Mouse (Mus musculus) lung, postnatal 0 days (tissue): Measurements from ENCODE around the gene Robo2. TPM values are rescaled to one million over a fixed set of nuclear protein-coding genes. Genes with fewer than 3 reads are reported as not detected.
A peak's percentile ranks its signal among the peaks of the same experiment; 100 is the strongest.

Experiments used
- ATAC-seq: fragments of 200-750 bp; cut with Nextera tagmentation; 2 replicates; pipeline ENCODE4 v1.8.0; 2017; ENCODE audit warnings: moderate library complexity
- DNase-seq: peaks from one replicate; pipeline ENCODE4 v3.0.0-alpha.2; 2016; ENCODE audit warnings: low spot score
- H3K27ac ChIP-seq: fragments of 300-500 bp; sonication (generic); 2 replicates; pipeline ENCODE4 v1.5.1; 2014; ENCODE audit warnings: antibody characterized with exemption, mild to moderate bottlenecking, low read length, mixed read lengths
- H3K27me3 ChIP-seq: fragments of 300-500 bp; sonication (generic); replicated peaks from 2 replicates; pipeline ENCODE4 v1.6.1; 2014; ENCODE audit warnings: low read length, mixed read lengths; ENCODE audit not compliant: insufficient read depth
- H3K36me3 ChIP-seq: fragments of 300-500 bp; sonication (generic); 2 replicates; pipeline ENCODE4 v1.6.1; 2014; ENCODE audit warnings: low read length, mixed read lengths; ENCODE audit not compliant: insufficient read depth
- H3K4me1 ChIP-seq: fragments of 300-500 bp; sonication (generic); 2 replicates; pipeline ENCODE4 v1.6.1; 2014; ENCODE audit warnings: antibody characterized with exemption, low read depth, low read length, mixed read lengths; ENCODE audit not compliant: insufficient read depth
- H3K4me2 ChIP-seq: fragments of 300-500 bp; sonication (generic); replicated peaks from 2 replicates; pipeline ENCODE4 v1.6.1; 2014; ENCODE audit warnings: low read depth, mild to moderate bottlenecking, low read length, moderate library complexity, mixed read lengths
- H3K4me3 ChIP-seq: fragments of 300-500 bp; sonication (generic); 2 replicates; pipeline ENCODE4 v1.5.1; 2014; ENCODE audit warnings: low read depth, low read length
- H3K9ac ChIP-seq: fragments of 300-500 bp; sonication (generic); replicated peaks from 2 replicates; pipeline ENCODE4 v1.6.1; 2014; ENCODE audit warnings: low read depth, mild to moderate bottlenecking
- H3K9me3 ChIP-seq: fragments of 300-500 bp; sonication (generic); 2 replicates; pipeline ENCODE4 v1.6.1; 2016; ENCODE audit warnings: low read length, mixed read lengths
- CTCF ChIP-seq: IDR thresholded peaks from 2 replicates; pipeline ENCODE4 v1.5.1; 2016; ENCODE audit warnings: antibody characterized with exemption, mild to moderate bottlenecking
- EP300 ChIP-seq: IDR thresholded peaks from 2 replicates; pipeline ENCODE4 v1.6.1; 2016; ENCODE audit warnings: antibody characterized with exemption, mild to moderate bottlenecking, control low read depth
- WGBS: fragments of 180-500 bp; shearing (Covaris S2); extraction: QIAGEN DNeasy Blood & Tissue Kit; methylation state at CpG from one replicate; pipeline ENCODE4 v1.1.7; 2014; 5-methylcytosine and 5-hydroxymethylcytosine counted together
- polyA plus RNA-seq: library from polyadenylated mRNA; unstranded; fragments of >200 nt; fragmentation: Nextera tagmentation; extraction: Ambion mirVana; gene quantifications from 2 replicates; pipeline ENCODE4 v1.2.1, GENCODE M21; 2015

The Robo2 gene
- polyA plus RNA-seq, 1 experiment from 2014 or later, result 13.3 TPM

DNA sequence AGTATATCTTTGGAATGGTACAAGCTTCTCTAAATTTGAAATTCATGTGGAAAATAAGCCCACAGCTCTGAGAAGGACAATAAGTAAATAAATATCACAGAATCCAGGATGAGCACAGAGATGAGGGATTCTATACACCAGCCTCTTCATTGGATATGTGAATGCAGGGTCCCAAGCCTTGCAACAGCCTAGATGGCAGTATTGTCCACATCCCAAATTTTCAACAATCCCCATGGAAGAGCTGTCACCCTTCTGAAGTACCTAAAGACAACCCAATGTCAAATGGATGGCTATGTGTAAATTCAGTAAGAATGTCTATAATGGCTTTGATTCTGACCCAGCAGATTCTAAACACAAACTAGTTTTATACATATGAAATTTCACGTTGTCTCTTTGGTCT, 3.1 kb downstream of the Robo2 start:
- WGBS, result 37% methylated on average over 1 of the region's 1 CpGs
- DNase-seq (no peak), ATAC-seq (no peak)
- H3K27ac ChIP-seq, result no peak overlapping the region
- peak overlapping the region; percentile 6; the same call in 1 of the 2 replicates for H3K4me3 ChIP-seq
- peak overlapping the region; percentile 14; the same call in 1 of the 2 replicates for H3K4me2 ChIP-seq
- H3K27me3 ChIP-seq, result no peaks in the 10 kb centered on the region
- peaks cover 7% of the 10 kb centered on the region; the same call in 1 of the 2 replicates for H3K4me1 ChIP-seq
- no peaks in the 10 kb centered on the region for H3K9me3 ChIP-seq
- H3K9ac ChIP-seq, result no peak overlapping the region
- no peaks in the 10 kb centered on the region for H3K36me3 ChIP-seq
- TF ChIP-seq EP300 (no peak), CTCF (peak; percentile 26; the same call in 1 of the 2 replicates)

DNA sequence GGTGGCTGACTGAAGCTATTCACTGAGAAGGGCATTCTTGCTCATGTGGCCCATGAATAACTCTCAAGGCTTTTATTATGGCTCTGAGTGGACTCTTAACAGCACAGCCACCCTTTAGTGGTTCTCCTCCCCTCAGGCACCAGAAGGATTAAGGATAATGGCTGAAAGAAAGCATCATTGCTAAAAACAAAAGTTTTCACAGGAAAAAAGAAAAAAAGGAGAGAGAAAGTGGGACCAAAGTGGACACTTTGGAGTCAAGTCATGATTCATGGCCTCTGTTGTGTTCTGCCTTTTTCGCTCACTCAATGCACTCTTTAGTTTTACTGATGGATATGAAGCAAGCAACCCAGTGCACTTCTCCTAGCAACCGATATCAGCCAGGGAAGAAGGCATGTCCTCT, 14.3 kb downstream of the Robo2 start:
- no peak for ATAC-seq
- no peak overlapping the region for H3K9ac ChIP-seq
- no peak for DNase-seq
- 94% methylated on average over 2 of the region's 2 CpGs for WGBS
- H3K4me3 ChIP-seq, result no peak overlapping the region
- no peaks in the 10 kb centered on the region for H3K36me3 ChIP-seq
- no peak overlapping the region for H3K27ac ChIP-seq
- H3K4me1 ChIP-seq, result no peaks in the 10 kb centered on the region
- no peak for TF ChIP-seq EP300
- no peak for TF ChIP-seq CTCF
- no peaks in the 10 kb centered on the region for H3K9me3 ChIP-seq
- no peak overlapping the region for H3K4me2 ChIP-seq
- no peaks in the 10 kb centered on the region for H3K27me3 ChIP-seq

DNA sequence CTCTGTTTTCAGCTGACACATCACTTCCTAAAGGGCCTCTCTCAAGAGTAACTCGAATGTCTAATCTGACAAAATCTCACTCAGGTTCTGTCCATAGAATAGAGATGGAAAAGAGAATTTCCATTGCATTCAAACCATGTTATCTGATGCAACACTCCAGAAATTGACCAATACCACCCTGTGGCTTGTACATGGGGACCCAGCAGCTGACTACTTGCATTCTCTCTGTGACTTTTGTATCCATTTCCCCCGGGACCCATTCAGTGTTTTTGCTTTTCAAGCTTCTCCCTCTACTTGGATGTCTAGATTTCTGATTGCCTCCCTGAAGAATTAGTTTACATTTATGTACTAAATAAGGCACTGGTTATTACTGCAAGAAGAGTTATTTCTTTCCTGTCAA, 15.9 kb downstream of the Robo2 start:
- Histone ChIP-seq H3K27ac (no peak overlapping the region), H3K4me1 (no peaks in the 10 kb centered on the region), H3K36me3 (no peaks in the 10 kb centered on the region), H3K9me3 (no peaks in the 10 kb centered on the region), H3K4me2 (no peak overlapping the region), H3K4me3 (no peak overlapping the region), H3K9ac (no peak overlapping the region), H3K27me3 (no peaks in the 10 kb centered on the region)
- DNase-seq (no peak), ATAC-seq (no peak)
- TF ChIP-seq EP300 (no peak), CTCF (no peak)
- whole genome bisulfite sequencing, result 75% methylated on average over 2 of the region's 2 CpGs

DNA sequence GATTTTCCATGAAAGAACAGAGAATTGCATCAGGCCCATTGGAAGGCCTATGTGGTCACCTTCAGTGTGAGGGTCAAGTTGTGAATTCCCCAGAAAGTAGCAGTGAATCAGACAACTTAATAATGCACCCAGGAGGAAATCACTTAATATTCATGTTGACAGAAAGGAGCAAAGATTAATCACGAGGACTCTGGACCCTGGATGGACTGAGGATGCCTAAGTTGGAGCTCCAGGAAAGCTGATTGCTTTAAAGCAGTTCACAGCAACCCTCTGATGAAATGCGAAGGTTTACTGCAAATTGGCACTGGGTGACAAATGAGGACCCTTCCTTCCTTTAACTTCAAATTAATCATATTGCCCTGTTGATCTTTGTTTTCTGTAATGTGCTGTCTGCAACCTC, 32.2 kb downstream of the Robo2 start:
- H3K4me1 ChIP-seq, result no peaks in the 10 kb centered on the region
- no peak for TF ChIP-seq CTCF
- TF ChIP-seq EP300, result no peak
- H3K4me2 ChIP-seq, result no peak overlapping the region
- no peak overlapping the region for H3K9ac ChIP-seq
- no peak overlapping the region for H3K4me3 ChIP-seq
- H3K27ac ChIP-seq, result no peak overlapping the region
- DNase-seq, result no peak
- H3K9me3 ChIP-seq, result no peaks in the 10 kb centered on the region
- ATAC-seq, result no peak
- H3K36me3 ChIP-seq, result no peaks in the 10 kb centered on the region
- WGBS, result 46% methylated on average over 2 of the region's 2 CpGs
- H3K27me3 ChIP-seq, result no peaks in the 10 kb centered on the region

DNA sequence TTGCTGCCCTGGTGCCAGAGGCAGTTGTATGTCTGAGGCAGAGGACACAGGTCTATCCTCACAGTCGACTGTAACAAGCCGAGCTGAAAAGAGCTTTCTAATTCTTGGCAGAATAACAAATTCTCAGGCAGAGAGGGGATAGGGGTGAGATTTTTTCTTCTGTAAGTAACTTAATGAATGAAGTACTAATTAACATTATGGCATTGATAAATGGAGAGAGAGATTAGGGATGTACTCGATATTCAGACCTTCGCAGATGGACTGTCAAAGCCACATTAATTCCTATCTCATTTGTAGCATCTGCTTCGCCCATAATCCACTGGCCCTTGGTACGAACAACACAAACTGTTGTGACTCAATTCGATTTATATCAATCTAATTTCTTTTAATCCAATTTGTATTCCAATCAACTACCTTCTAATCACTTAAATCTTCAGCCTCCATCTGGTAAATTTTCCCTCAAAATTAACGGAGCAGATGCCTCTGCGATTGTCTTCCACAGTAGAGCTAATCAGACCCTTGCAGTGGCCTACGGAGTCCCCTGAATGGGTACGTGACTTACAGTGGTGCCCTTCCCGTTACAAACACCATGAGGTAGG, 36.2 kb downstream of the Robo2 start:
- Histone ChIP-seq H3K4me1 (no peaks in the 10 kb centered on the region), H3K9me3 (no peaks in the 10 kb centered on the region), H3K36me3 (no peaks in the 10 kb centered on the region), H3K4me3 (no peak overlapping the region), H3K27ac (no peak overlapping the region), H3K4me2 (no peak overlapping the region), H3K9ac (no peak overlapping the region), H3K27me3 (no peaks in the 10 kb centered on the region)
- 74% methylated on average over 12 of the region's 12 CpGs for WGBS
- ATAC-seq (no peak), DNase-seq (no peak)
- TF ChIP-seq EP300, result no peak
- TF ChIP-seq CTCF, result no peak

DNA sequence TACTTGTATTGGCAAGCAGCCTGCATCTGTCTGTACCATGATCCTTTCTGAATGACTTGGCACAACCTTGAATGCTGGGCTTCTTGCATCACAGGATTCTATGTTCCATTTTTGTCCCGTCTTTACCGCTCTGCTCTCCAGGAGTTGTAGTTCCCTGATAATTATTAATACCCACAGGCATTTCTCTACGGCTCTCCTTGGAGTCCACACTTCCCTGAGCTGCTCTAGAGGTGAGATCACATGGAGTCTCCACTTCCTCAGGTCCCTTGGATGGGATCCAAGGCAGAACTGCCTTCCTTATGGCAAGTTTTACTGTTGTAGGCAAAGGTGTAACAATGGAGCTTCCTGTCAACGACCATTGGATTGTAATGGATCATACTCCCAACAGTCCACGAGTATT, 37.1 kb downstream of the Robo2 start:
- Histone ChIP-seq H3K4me3 (no peak overlapping the region), H3K4me1 (no peaks in the 10 kb centered on the region), H3K27me3 (no peaks in the 10 kb centered on the region), H3K36me3 (no peaks in the 10 kb centered on the region), H3K9me3 (no peaks in the 10 kb centered on the region), H3K9ac (no peak overlapping the region), H3K27ac (no peak overlapping the region), H3K4me2 (no peak overlapping the region)
- DNase-seq (peak; percentile 18), ATAC-seq (no peak)
- WGBS, result 60% methylated on average over 5 of the region's 5 CpGs
- TF ChIP-seq EP300, result no peak
- no peak for TF ChIP-seq CTCF

DNA sequence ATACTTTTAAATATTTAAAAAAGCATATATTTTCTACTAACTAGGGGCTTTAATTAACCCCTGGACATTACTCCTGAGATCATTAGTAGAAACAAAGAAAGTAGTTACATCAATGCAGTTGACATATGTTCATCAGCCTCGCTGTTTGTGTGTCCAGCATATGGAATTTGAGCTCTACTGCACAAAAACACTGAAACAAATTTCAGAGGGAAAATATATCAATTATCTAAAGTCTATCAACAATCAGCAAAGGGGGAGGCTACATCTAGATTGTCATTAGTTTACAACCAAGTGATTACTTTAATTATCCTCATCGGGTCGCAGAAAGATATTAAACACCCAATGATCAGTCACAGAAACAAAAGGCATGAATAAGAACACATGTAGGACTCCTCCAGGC, 38.2 kb downstream of the Robo2 start:
- no peaks in the 10 kb centered on the region for H3K4me1 ChIP-seq
- H3K4me3 ChIP-seq, result no peak overlapping the region

More for the DNA sequence above, 38.2 kb downstream of the Robo2 start:
- H3K4me2 ChIP-seq, result no peak overlapping the region
- no peaks in the 10 kb centered on the region for H3K36me3 ChIP-seq
- DNase-seq, result no peak
- no peaks in the 10 kb centered on the region for H3K9me3 ChIP-seq
- H3K27me3 ChIP-seq, result no peaks in the 10 kb centered on the region
- H3K9ac ChIP-seq, result no peak overlapping the region
- 93% methylated on average over 3 of the region's 3 CpGs for WGBS
- H3K27ac ChIP-seq, result no peak overlapping the region
- TF ChIP-seq CTCF, result no peak
- TF ChIP-seq EP300, result no peak
- no peak for ATAC-seq
